Mouse (Mus musculus) kidney, embryonic 15.5 days (tissue): ENCODE data around the gene Sec14l1. TPM values are rescaled to one million over a fixed set of nuclear protein-coding genes. Genes with fewer than 3 reads are reported as not detected.

ENCODE experiments used
- ATAC-seq: fragments of 200-750 bp; cut with Nextera tagmentation; replicated peaks from 2 replicates; pipeline ENCODE4 v1.8.0; 2017; ENCODE audit warnings: moderate TSS enrichment; ENCODE audit not compliant: low FRiP score
- H3K27ac ChIP-seq: fragments of 300-500 bp; sonication (generic); 2 replicates; pipeline ENCODE4 v1.5.1; 2015; ENCODE audit warnings: mild to moderate bottlenecking, inconsistent platforms
- H3K27me3 ChIP-seq: fragments of 300-500 bp; sonication (generic); 2 replicates; pipeline ENCODE4 v1.6.1; 2015; ENCODE audit warnings: inconsistent platforms
- H3K36me3 ChIP-seq: fragments of 300-500 bp; sonication (generic); 2 replicates; pipeline ENCODE4 v1.6.1; 2015; ENCODE audit warnings: inconsistent platforms
- H3K4me1 ChIP-seq: fragments of 300-500 bp; sonication (generic); 2 replicates; pipeline ENCODE4 v1.6.1; 2015; ENCODE audit warnings: inconsistent platforms
- H3K4me2 ChIP-seq: fragments of 300-500 bp; sonication (generic); 2 replicates; pipeline ENCODE4 v1.6.1; 2015; ENCODE audit warnings: moderate library complexity, mild to moderate bottlenecking, inconsistent platforms
- H3K4me3 ChIP-seq: fragments of 300-500 bp; sonication (generic); replicated peaks from 2 replicates; pipeline ENCODE4 v1.5.1; 2015; ENCODE audit warnings: mild to moderate bottlenecking, inconsistent platforms
- H3K9ac ChIP-seq: fragments of 300-500 bp; sonication (generic); 2 replicates; pipeline ENCODE4 v1.6.1; 2015; ENCODE audit warnings: mild to moderate bottlenecking, inconsistent platforms
- H3K9me3 ChIP-seq: fragments of 300-500 bp; sonication (generic); replicated peaks from 2 replicates; pipeline ENCODE4 v1.6.1; 2016; ENCODE audit warnings: inconsistent platforms
- WGBS: fragments of 180-500 bp; shearing (Covaris S2); methylation state at CpG from one replicate; pipeline ENCODE4 v1.1.7; 2015; ENCODE audit warnings: mixed read lengths; 5-methylcytosine and 5-hydroxymethylcytosine counted together
- polyA plus RNA-seq: library from polyadenylated mRNA; unstranded; fragments of >200 nt; fragmentation: Nextera tagmentation; extraction: Ambion mirVana; gene quantifications from 2 replicates; pipeline ENCODE4 v1.2.1, GENCODE M21; 2015

Gene Sec14l1
- polyA plus RNA-seq, 1 experiment from 2014 or later = 69.0 TPM

DNA sequence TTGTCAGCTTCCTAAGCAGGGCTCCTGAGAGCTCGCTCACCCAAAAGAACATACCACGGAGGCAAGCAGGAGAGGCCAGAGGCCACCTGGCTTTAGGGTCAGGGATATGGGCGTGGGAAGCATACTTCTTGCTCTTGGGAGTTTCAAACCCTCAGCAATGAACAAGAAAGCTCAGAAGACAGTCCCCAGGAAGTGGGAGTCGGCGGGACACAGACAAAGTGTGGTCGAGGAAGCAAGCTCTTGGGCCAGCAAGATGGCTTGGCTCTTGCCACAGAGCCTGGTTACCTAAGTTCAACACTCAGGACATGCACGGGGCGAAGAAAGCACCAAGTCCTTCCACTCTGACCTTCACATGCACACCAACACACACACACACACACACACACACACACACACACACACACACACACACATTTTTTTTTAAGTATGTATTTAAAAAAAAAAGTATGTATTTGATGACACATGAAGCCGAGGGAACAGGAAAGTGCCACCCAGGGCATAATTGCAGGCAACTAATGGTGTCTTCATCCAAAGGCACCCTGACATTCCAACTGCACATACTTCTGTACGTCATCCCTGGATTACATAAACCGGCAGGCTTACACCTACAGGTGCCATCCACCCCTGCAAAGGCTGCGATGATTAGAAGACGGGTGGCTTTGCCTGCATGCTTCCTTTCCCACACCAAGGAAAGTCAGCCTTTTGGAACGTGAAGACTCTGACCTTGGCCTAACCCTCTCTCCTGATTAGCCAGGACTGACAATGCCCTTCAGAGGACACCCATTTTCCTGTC lies 12.8 kb upstream of the Sec14l1 start:
- Histone ChIP-seq H3K4me3 (no peak overlapping the region), H3K9me3 (no peaks in the 10 kb centered on the region), H3K36me3 (no peaks in the 10 kb centered on the region), H3K27me3 (no peaks in the 10 kb centered on the region), H3K4me2 (no peak overlapping the region), H3K4me1 (peaks cover 48% of the 10 kb centered on the region), H3K27ac (peak overlapping the region; percentile 84), H3K9ac (no peak overlapping the region)
- no peak for ATAC-seq
- WGBS = 72% methylated on average over 14 of the region's 14 CpGs

DNA sequence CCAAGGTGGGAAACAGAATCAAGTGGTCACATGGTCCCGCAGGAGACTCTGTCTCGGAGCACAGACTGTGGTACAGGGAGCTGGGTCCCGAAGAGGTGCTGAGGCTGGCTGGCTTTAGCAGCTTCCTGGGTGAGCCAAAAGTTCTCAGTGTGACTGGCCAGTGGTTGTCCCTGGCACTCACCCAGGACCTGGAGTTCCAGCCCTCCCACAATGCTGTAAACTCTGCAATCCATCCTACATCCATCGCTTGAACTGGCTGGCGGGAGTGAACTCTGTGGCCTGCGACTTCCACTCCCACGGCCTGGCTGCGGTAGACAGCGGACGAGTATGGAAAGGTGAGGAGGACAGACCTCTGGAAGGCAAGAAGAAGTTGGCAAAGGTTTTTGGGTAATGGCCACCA lies 11.4 kb upstream of the Sec14l1 start:
- Histone ChIP-seq H3K9ac (no peak overlapping the region), H3K4me1 (peaks cover 40% of the 10 kb centered on the region), H3K36me3 (no peaks in the 10 kb centered on the region), H3K4me2 (no peak overlapping the region), H3K27me3 (no peaks in the 10 kb centered on the region), H3K4me3 (no peak overlapping the region), H3K9me3 (no peaks in the 10 kb centered on the region), H3K27ac (peak overlapping the region; percentile 19; the same call in 1 of the 2 replicates)
- WGBS = 42% methylated on average over 10 of the region's 10 CpGs
- ATAC-seq = no peak

DNA sequence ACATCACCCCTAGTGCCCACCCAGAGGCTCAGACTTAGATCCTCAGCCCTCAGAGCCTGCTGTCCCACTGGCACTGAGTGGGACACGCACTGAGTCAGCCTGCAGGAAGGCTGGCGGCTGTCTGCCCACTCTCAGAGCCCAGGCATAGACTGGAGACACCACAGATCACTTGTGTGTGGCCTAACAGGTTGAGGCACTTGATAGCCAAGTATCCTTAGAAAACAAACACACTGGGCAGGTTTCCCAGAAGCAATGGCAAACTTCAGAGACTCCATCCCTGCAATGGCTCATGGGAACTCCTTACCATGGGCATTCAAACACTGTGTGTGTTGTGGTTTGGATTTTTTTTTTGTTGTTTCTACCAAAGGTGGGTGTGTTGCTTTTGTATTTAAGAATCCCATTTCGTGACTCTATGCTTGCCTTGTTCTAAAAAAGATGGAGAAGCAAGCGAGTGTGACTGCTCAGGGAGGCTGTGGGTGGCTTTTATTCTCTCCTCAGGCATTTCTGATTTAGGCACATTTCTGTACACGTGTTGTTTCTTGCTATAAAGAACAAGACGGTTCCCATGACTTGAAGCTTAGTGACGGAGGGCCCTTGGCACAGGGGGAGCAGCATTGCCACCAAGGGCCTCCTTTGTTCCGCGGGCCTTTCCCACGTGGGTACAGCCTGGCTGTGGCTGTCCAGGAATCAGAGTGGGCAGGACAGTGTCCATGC lies 10.8 kb upstream of the Sec14l1 start:
- H3K36me3 ChIP-seq = no peaks in the 10 kb centered on the region
- H3K27me3 ChIP-seq = no peaks in the 10 kb centered on the region
- no peak overlapping the region for H3K4me3 ChIP-seq
- WGBS = 83% methylated on average over 10 of the region's 10 CpGs
- H3K27ac ChIP-seq = peak overlapping the region; percentile 24; the same call in 1 of the 2 replicates
- no peaks in the 10 kb centered on the region for H3K9me3 ChIP-seq
- peaks cover 44% of the 10 kb centered on the region for H3K4me1 ChIP-seq
- no peak overlapping the region for H3K9ac ChIP-seq
- no peak for ATAC-seq
- no peak overlapping the region for H3K4me2 ChIP-seq

GRCm38 (mm10) chr11:117105315-117105714 lies 9.7 kb upstream of the Sec14l1 start:
- ATAC-seq = no peak
- Histone ChIP-seq H3K27me3 (no peaks in the 10 kb centered on the region), H3K9ac (no peak overlapping the region), H3K36me3 (no peaks in the 10 kb centered on the region), H3K9me3 (no peaks in the 10 kb centered on the region), H3K27ac (peak overlapping the region; percentile 52; the same call in 1 of the 2 replicates), H3K4me2 (no peak overlapping the region), H3K4me1 (peaks cover 48% of the 10 kb centered on the region), H3K4me3 (no peak overlapping the region)
- WGBS = 62% methylated on average over 3 of the region's 3 CpGs

DNA sequence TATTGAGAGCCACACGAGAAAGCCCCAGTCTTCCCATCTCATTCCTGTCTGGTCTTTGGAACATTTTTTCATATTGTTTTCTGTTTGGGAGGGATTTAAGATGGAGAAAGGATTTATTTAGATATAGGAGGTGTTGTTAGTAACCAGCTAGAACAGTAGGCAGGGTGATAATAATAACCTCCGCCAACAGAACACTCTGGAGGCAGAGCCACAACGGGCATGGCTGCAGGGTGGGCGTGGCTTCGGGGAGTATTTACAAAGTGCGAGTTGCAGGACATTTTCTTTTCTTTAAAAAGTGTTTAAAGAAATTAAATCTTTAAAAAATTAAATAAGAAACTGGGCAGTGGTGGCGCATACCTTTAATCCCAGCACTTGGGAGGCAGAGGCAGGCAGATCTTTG lies 9.1 kb upstream of the Sec14l1 start:
- 88% methylated on average over 7 of the region's 7 CpGs for WGBS
- ATAC-seq = no peak
- Histone ChIP-seq H3K36me3 (no peaks in the 10 kb centered on the region), H3K27ac (peak overlapping the region; percentile 52; the same call in 1 of the 2 replicates), H3K4me1 (peaks cover 48% of the 10 kb centered on the region), H3K4me2 (no peak overlapping the region), H3K9ac (no peak overlapping the region), H3K27me3 (no peaks in the 10 kb centered on the region), H3K4me3 (no peak overlapping the region), H3K9me3 (no peaks in the 10 kb centered on the region)

- no peaks in the 10 kb centered on the region for H3K9me3 ChIP-seq
- H3K36me3 ChIP-seq = no peaks in the 10 kb centered on the region
- no peak for ATAC-seq
- no peak overlapping the region for H3K4me2 ChIP-seq
- no peaks in the 10 kb centered on the region for H3K27me3 ChIP-seq
- H3K9ac ChIP-seq = no peak overlapping the region
- H3K27ac ChIP-seq = no peak overlapping the region
- H3K4me1 ChIP-seq = peaks cover 42% of the 10 kb centered on the region
- WGBS = 53% methylated on average over 13 of the region's 13 CpGs
- no peak overlapping the region for H3K4me3 ChIP-seq
These were observed 8.2 kb upstream of the Sec14l1 start for GRCm38 (mm10) chr11:117106633-117107334.

GRCm38 (mm10) chr11:117107837-117108236 lies 7.1 kb upstream of the Sec14l1 start:
- 96% methylated on average over 2 of the region's 2 CpGs for WGBS
- Histone ChIP-seq H3K27ac (0 out of 2 replicates have a peak overlapping the region, but pooled peaks have one; percentile 49), H3K4me1 (peaks cover 37% of the 10 kb centered on the region), H3K36me3 (no peaks in the 10 kb centered on the region), H3K9me3 (no peaks in the 10 kb centered on the region), H3K4me3 (no peak overlapping the region), H3K9ac (no peak overlapping the region), H3K4me2 (no peak overlapping the region), H3K27me3 (no peaks in the 10 kb centered on the region)
- no peak for ATAC-seq

GRCm38 (mm10) chr11:117108595-117108994 lies 6.4 kb upstream of the Sec14l1 start:
- Histone ChIP-seq H3K9me3 (no peaks in the 10 kb centered on the region), H3K27me3 (no peaks in the 10 kb centered on the region), H3K36me3 (no peaks in the 10 kb centered on the region), H3K27ac (peak overlapping the region; percentile 49), H3K4me1 (peaks cover 33% of the 10 kb centered on the region), H3K4me3 (no peak overlapping the region), H3K9ac (no peak overlapping the region), H3K4me2 (no peak overlapping the region)
- WGBS = 36% methylated on average over 9 of the region's 9 CpGs
- ATAC-seq = no peak

- Histone ChIP-seq H3K9ac (no peak overlapping the region), H3K27ac (peak overlapping the region; percentile 49), H3K4me3 (no peak overlapping the region), H3K36me3 (no peaks in the 10 kb centered on the region), H3K4me1 (peaks cover 31% of the 10 kb centered on the region), H3K27me3 (no peaks in the 10 kb centered on the region), H3K4me2 (no peak overlapping the region), H3K9me3 (no peaks in the 10 kb centered on the region)
- ATAC-seq = no peak
- 75% methylated on average over 12 of the region's 12 CpGs for WGBS
These were observed 5.6 kb upstream of the Sec14l1 start for GRCm38 (mm10) chr11:117109179-117109954.

DNA sequence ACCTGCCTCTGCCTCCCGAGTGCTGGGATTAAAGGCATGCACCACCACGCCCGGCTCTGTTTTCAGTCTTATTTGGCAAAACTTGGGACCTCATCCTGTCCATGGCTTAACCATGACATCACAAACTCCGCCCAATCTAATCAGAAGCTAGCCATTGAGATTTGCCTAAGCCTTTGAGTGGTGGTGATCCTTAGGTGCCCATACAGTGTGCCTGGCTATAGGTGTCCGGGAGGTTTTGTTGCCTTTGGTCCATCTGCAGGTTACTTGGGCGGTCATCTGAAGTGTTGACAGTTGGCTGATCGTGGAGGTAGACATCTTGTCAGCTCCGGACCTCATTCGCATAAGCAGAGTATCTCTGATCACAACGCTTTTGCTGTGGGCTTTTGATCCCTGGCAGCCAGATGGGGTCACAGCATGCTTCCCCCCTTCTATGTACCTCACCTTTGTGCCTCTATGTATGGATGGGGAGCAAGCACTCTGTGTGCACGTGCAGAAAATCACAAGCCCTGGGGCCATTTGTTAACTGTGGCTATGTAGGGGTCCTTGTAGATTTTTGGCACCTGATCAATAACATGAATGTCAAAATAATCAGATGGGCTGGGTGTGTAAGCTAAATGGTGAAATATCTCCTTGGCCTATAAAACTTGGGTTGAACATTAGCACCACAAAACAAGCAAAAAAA lies 2.9 kb upstream of the Sec14l1 start:
- Histone ChIP-seq H3K9ac (no peak overlapping the region), H3K4me2 (no peak overlapping the region), H3K4me1 (peaks cover 39% of the 10 kb centered on the region), H3K27me3 (no peaks in the 10 kb centered on the region), H3K27ac (no peak overlapping the region), H3K4me3 (no peak overlapping the region), H3K9me3 (no peaks in the 10 kb centered on the region), H3K36me3 (no peaks in the 10 kb centered on the region)
- 91% methylated on average over 11 of the region's 11 CpGs for WGBS
- no peak for ATAC-seq

DNA sequence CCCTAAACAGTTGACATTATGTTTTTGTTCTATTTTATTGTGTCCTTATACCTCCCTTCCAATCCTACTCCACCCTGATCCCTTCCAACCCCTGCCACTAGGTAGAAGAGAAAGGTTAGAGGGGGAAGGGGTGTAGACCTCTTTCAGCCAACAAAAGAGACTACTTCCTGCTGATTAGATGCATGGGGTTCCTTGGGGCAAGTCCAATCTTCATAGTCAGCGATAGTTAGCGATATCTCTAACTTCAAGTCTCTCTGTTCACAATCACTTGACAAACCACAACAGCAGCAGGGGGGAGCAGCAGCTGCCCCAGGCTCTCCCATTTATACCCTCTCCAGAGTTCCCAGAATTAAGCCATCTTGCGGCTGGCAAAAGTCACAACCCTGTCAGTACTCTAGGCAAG lies 2.3 kb upstream of the Sec14l1 start:
- H3K4me1 ChIP-seq = peaks cover 43% of the 10 kb centered on the region
- H3K27me3 ChIP-seq = no peaks in the 10 kb centered on the region
- H3K9ac ChIP-seq = no peak overlapping the region
- peaks cover under 1% of the 10 kb centered on the region; the same call in 1 of the 2 replicates for H3K36me3 ChIP-seq
- ATAC-seq = no peak
- 86% methylated on average over 3 of the region's 3 CpGs for WGBS
- H3K4me3 ChIP-seq = no peak overlapping the region
- H3K4me2 ChIP-seq = no peak overlapping the region
- H3K27ac ChIP-seq = peak overlapping the region; percentile 29; the same call in 1 of the 2 replicates
- H3K9me3 ChIP-seq = no peaks in the 10 kb centered on the region
